Mouse (Mus musculus): ENCODE data around the gene Ccdc85c. TPM values are rescaled to one million over a fixed set of nuclear protein-coding genes. Genes with fewer than 3 reads are reported as not detected.

The Ccdc85c gene
- total RNA-seq, 2 experiments from 2014 or later = 5.0 to 5.1 TPM

GRCm38 (mm10) chr12:108297033-108297432 is 21.8 kb upstream of the Ccdc85c start:
- no peak for DNase-seq

DNA sequence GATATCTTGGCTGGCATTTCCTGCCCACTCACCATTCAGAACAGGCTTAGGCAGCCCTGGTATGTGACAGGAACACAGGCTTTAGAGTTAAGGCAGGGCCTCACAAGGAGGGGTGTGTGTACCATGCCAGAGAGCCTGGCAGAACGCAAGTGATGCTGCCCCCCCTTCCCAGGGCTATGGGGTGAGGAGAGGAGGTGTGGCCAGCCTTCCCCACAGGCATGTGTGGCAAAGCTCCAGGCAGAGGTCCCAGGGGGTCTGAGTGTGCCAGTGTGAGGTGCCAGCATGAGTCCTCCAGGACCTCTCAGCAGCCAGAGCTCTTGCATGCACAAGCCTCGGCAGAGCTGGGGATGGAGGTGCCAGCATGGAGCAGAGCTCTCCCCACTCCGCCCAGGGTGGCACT is 19.4 kb upstream of the Ccdc85c start:
- DNase-seq = no peak

DNA sequence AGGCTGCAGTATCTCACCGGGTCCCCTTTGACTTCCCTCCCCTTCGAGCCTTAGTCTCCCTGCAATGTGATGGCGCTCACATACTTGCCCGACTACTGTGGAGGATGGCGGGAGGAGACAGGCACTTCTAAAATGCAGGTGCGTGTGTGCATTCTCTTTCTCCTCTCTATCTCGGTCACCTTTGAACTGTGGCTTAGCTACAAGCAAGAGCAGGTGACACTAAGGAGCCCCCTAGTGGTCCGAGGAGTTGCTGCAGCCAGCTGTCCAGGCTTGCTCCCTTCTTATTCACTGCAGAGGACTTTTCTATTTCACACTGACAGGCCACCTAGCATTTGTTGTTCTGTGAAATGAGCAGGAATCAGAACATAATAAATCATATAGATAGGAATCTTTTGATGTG is 17.7 kb upstream of the Ccdc85c start:
- peak; percentile 74 for DNase-seq

- DNase-seq = peak; percentile 31
Measured at GRCm38 (mm10) chr12:108292419-108292818, 17.2 kb upstream of the Ccdc85c start.

DNA sequence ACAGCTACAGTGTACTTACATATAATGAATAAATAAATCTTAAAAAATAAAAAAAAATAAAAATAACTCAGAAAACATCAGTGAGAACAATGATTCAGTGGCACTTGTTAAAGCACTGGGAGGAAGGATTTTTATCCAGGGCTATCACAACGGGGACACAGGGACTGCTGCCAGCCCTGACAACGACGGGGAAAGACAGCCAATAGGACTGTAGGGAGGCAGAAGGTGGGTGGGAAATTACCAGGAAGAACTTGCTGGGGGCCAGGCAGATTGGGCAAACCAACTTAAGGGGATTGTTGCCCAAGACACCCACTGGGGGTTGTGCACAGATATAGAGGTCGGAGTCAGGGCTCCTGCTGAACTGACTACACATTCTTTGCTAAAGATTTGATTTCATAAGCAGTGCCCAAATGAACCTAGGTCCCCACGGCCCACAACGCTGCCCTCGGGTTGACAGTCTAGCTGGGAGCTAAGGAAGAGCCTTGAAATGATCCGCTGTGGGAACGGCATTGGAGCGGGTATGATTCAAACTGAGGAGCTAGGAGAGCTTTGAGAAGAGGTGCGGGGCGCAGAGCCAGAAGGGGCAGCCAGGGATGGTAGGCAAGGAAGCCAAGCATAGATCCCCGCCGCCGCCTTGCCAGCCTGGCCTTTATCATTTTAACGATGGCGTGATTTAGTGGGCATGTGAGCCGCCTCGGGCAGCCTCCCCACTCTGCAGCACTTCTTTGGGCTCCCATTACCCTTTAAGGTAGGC is 13.1 kb upstream of the Ccdc85c start:
- DNase-seq = no peak

GRCm38 (mm10) chr12:108287011-108287410 is 11.8 kb upstream of the Ccdc85c start:
- no peak for DNase-seq

- DNase-seq = no peak
Measured at GRCm38 (mm10) chr12:108286381-108286780, 11.2 kb upstream of the Ccdc85c start.

- DNase-seq = no peak
Measured at GRCm38 (mm10) chr12:108285225-108286011, 10.2 kb upstream of the Ccdc85c start.

GRCm38 (mm10) chr12:108284455-108285224 is 9.4 kb upstream of the Ccdc85c start:
- DNase-seq = no peak

DNA sequence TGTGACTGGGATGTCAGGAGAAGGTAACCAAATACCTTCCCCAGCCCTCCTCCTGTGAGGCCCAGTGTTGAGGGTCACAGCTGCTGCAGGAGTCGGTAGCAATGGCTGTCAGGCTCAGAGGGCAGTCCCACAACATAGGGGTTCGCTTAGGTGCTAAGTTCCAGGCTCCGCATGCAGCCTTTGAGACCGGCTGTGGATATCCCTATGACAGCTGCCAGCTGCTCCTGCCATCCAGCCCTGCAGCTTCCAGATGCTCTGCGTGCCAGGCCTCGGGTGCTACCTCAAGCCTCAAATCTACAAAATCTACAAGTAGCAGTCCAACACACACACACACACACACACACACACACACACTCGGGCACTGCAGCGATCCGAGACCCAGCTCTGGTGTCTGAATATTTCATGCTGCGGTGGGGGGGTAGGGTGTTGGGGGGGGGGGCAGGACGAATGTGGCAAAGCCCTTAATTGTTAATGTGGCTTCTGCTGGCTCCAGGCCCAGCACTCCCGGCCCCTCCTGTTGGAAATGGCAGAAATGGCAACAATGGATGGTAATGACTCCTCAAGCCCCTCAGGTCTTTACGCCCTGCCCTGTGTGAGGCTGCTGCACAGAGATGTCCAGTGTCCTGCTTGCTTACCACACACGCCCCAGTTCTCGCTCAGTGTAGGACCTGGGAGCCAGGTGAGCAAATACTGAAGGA is 3.1 kb upstream of the Ccdc85c start:
- no peak for DNase-seq

GRCm38 (mm10) chr12:108277341-108277841 is 2.2 kb upstream of the Ccdc85c start:
- DNase-seq = no peak

GRCm38 (mm10) chr12:108275920-108276822 is 946 bp upstream of the Ccdc85c start:
- DNase-seq = peak; percentile 54

DNA sequence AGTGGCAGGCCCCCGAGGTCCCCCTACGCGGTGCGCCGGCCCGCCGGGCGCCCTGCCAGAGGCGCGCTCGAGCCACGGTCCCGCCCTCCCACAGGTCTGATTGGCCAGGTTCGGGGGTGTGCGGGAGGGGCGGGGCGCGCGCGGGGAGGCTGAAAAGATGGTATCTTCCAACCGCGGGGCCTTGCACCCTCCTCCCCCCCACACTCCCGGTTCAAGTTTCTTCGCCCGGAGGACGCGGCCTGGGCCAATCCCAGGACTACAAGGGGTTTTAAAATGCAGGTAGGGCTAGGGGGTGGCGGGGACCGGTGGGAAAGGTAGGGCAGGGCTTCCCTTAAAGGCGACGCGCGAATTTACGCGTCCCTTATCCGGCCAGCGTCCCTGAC is 274 bp upstream of the Ccdc85c start:
- peak; percentile 99 for DNase-seq

- no peak for DNase-seq
Measured at GRCm38 (mm10) chr12:108274313-108274595, 971 bp downstream of the Ccdc85c start.

- DNase-seq = no peak
Measured at GRCm38 (mm10) chr12:108273466-108274312, 1.5 kb downstream of the Ccdc85c start.

DNA sequence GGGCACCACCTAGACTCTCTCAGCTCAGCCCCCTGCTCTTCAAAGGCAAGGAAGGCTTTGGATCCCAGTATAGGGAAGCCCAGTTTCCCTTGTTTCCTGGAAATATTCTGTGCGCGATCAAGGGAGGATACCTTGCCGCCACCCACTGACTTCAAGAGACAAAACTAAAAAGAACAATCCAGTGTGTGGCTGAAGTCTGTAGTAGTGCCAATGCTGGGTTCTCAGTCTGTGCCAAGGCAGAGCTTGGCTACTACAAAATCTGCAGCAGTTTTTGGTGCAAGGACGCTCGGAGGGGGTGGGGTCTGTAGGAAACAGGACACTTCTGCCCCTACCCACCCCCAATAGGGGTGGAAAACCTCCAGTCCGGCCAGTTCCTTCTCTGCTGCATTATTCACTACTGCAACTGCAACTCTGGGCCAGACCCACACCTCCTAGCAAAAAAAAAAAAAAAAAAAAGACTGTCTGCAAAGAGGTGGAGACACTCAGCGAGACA is 3.0 kb downstream of the Ccdc85c start:
- no peak for DNase-seq

DNA sequence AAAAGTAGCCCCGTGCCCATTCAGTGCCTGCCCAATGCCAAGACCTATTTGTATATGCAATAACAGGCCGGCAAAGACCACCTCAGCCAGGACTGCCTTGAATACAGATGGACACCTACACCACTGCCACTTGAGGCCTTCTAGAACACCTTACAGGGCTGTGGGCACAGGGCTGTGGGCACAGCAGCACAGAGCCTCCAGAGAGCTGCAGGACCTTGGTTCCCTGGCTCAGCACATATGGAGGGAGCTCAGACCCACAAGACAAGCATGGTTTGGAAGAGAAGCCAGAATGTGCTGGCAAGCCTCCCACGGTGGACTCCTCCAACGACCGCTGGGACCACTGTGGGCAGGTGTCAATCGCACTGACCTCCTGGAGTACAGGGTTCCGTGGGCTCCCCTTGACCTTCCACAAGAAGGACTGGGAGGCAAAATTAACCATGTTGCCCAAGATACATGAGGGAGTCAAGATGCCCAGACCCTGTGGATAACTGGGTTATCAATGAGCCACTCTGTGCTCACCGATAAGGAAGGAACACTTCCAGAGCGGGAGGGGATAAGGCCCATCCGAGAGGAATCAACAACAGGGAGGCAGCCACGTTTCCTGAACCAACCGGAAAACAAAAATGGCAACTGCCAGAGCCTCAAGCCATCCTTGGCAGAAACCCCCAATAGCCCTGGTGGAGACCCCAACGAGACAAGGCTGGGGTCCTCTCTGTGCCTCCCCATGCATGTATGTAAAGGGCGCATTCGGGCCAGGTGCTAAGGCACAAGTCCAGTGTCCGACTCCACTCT is 3.7 kb downstream of the Ccdc85c start:
- DNase-seq = no peak

DNA sequence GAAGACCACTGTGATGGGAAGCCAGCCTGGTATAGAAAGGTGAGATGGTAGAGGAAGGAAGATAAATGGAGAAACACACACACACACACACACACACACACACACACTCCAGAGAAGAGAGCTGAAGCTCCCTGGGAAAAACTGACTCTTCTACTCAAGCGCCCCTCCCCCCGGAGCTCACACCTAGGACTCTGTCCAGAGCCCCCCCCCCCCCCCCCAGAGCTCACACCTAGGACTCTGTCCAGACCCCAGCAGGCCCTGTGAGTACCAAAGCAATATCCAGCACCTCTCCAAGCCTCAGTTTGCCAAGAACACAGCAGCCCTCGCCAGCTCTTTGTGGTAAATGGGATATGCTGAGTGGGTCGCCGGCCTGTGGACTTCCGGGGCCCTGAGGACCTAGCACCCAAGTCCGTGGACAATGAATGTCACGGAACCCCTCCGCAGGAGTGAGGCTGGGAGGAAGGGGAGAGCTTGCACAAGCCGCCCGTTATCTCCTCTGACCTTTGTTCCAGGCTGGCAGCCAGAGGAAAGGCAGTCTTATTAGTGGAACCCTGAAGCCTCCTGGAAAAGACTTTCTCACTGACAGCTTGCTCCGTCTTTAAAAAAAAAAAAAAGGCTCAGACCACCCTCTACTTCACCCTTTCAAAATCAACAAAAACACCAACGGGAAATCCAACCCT is 4.8 kb downstream of the Ccdc85c start:
- no peak for DNase-seq

DNA sequence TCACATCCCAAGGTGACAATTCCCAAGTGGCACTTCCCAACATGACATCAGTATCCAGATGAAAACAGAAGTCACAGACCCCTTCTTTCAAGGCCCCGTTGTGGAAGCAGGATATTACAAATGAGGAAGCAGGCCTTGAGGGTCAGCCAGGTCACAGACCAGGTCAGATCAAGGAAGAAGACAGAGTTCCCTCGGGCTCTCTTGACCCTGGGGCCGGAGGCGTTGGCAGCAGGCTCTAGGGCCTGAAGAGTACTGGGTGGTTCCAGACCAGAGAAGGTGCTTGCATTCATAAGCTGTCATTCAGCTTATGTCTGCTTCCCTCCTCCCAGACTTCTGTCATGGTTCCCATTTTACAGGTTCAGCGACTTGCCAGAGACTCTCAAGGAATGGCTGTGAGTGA is 5.5 kb downstream of the Ccdc85c start:
- DNase-seq = no peak
